Mouse (Mus musculus) limb, embryonic 12.5 days (tissue): ENCODE data around the gene Dnmbp. TPM values are rescaled to one million over a fixed set of nuclear protein-coding genes. Genes with fewer than 3 reads are reported as not detected.

Experiments
- polyA plus RNA-seq: library from polyadenylated mRNA; unstranded; fragments of >200 nt; fragmentation: Nextera tagmentation; extraction: Ambion mirVana; gene quantifications from 2 replicates; pipeline ENCODE4 v1.2.1, GENCODE M21; 2016

The Dnmbp gene
- polyA plus RNA-seq, 1 experiment from 2014 or later = 28.7 TPM

Other genes starting within 250 kb of the Dnmbp start
- 13.1 and 13.7 TPM in 2 replicates for gene Cutc, start 187.2 kb downstream of the Dnmbp start, polyA plus RNA-seq
- 15.1 and 15.2 TPM in 2 replicates for gene Cox15, start 187.2 kb downstream of the Dnmbp start, polyA plus RNA-seq
- gene Abcc2, start 158.0 kb downstream of the Dnmbp start, polyA plus RNA-seq = not detected in 2 replicates
- 0.15 TPM in 1 of 2 replicates, not detected in the other for gene Cpn1, start 46.4 kb upstream of the Dnmbp start, polyA plus RNA-seq
- gene Cyp2c23, start 89.0 kb upstream of the Dnmbp start, polyA plus RNA-seq = 0.14 and 0.31 TPM in 2 replicates
- 29.5 and 31.7 TPM in 2 replicates for gene Erlin1, start 129.6 kb upstream of the Dnmbp start, polyA plus RNA-seq
- 55.2 and 56.6 TPM in 2 replicates for gene Chuk, start 167.3 kb upstream of the Dnmbp start, polyA plus RNA-seq
- 38.3 and 39.0 TPM in 2 replicates for gene Cwf19l1, start 195.7 kb upstream of the Dnmbp start, polyA plus RNA-seq
- gene Bloc1s2, start 206.3 kb upstream of the Dnmbp start, polyA plus RNA-seq = 105 and 108 TPM in 2 replicates